Mouse (Mus musculus) right cerebral cortex, adult 18-20 months (tissue): ENCODE data around the gene Gpr171.

Source experiments
- DNase-seq: peaks from one replicate; pipeline ENCODE4 v3.0.0; 2022; ENCODE audit warnings: mixed read lengths

Gene Gpr171

GRCm38 (mm10) chr3:59101218-59101986 lies at the start of gene Gpr171:
Gpr171 (minus strand) TSS chr3:59101821.
- no peak for DNase-seq

GRCm38 (mm10) chr3:59150624-59151023 lies 49.0 kb upstream of the Gpr171 start:
- no peak for DNase-seq

GRCm38 (mm10) chr3:59149646-59150045 lies 48.0 kb upstream of the Gpr171 start:
- peak; percentile 16 for DNase-seq

GRCm38 (mm10) chr3:59145194-59145593 lies 43.6 kb upstream of the Gpr171 start:
- DNase-seq, result no peak

- DNase-seq, result no peak
Measured at GRCm38 (mm10) chr3:59141507-59142305, 40.1 kb upstream of the Gpr171 start.

GRCm38 (mm10) chr3:59140941-59141340 lies 39.3 kb upstream of the Gpr171 start:
- DNase-seq, result peak; percentile 40

- no peak for DNase-seq
Measured at GRCm38 (mm10) chr3:59140115-59140514, 38.5 kb upstream of the Gpr171 start.

- DNase-seq, result no peak
Measured at GRCm38 (mm10) chr3:59139651-59140051, 38.0 kb upstream of the Gpr171 start.

- no peak for DNase-seq
Measured at GRCm38 (mm10) chr3:59138946-59139468, 37.4 kb upstream of the Gpr171 start.

- no peak for DNase-seq
Measured at GRCm38 (mm10) chr3:59135911-59136653, 34.5 kb upstream of the Gpr171 start.

- no peak for DNase-seq
Measured at GRCm38 (mm10) chr3:59133189-59133588, 31.6 kb upstream of the Gpr171 start.

- DNase-seq, result no peak
Measured at GRCm38 (mm10) chr3:59131966-59132365, 30.3 kb upstream of the Gpr171 start.

- no peak for DNase-seq
Measured at GRCm38 (mm10) chr3:59131081-59131480, 29.5 kb upstream of the Gpr171 start.

GRCm38 (mm10) chr3:59130431-59130830 lies 28.8 kb upstream of the Gpr171 start:
- no peak for DNase-seq

- no peak for DNase-seq
Measured at GRCm38 (mm10) chr3:59129547-59129946, 27.9 kb upstream of the Gpr171 start.

- no peak for DNase-seq
Measured at GRCm38 (mm10) chr3:59128681-59129080, 27.1 kb upstream of the Gpr171 start.

- no peak for DNase-seq
Measured at GRCm38 (mm10) chr3:59125783-59126555, 24.3 kb upstream of the Gpr171 start.

GRCm38 (mm10) chr3:59125022-59125421 lies 23.4 kb upstream of the Gpr171 start:
- DNase-seq, result no peak

GRCm38 (mm10) chr3:59121780-59122449 lies 20.3 kb upstream of the Gpr171 start:
- no peak for DNase-seq

GRCm38 (mm10) chr3:59121067-59121730 lies 19.6 kb upstream of the Gpr171 start:
- DNase-seq, result peak; percentile 17

GRCm38 (mm10) chr3:59113973-59114517 lies 12.4 kb upstream of the Gpr171 start:
- DNase-seq, result no peak
